Mouse (Mus musculus) kidney, postnatal 10 days (tissue): Measurements from ENCODE around the gene Rph3a.
"Not testable (repeated sequence)": the region's sequence is repeated elsewhere in the genome, so short reads cannot be mapped to it uniquely, and the experiment has no call there.

Source experiments
- DNase-seq: peaks from one replicate; pipeline ENCODE4 v3.0.0; 2021; ENCODE audit warnings: mixed read lengths

Gene Rph3a

DNA sequence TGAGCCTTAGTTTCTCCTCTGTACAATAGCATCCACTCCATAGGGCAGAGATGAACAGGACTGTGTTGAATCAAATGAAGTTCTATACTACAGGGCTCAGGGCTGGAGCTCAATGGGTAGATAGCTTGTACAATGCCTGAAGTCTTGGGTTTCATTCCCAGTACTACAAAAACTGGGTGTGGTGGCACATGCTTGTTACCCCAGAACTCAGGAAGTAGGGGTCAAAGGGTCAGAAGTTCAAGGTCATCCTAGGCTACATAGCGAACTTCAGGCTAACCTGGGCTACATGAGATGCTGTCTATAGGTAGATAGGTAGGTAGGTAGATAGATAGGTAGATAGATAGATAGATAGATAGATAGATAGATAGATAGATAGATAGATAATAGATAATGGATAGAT is 38.6 kb downstream of the Rph3a start:
- DNase-seq, result no peak

GRCm38 (mm10) chr5:120969703-120970102 is 40.2 kb downstream of the Rph3a start:
- DNase-seq, result peak; percentile 41

- DNase-seq, result no peak
These were observed 41.1 kb downstream of the Rph3a start for GRCm38 (mm10) chr5:120968799-120969198.

DNA sequence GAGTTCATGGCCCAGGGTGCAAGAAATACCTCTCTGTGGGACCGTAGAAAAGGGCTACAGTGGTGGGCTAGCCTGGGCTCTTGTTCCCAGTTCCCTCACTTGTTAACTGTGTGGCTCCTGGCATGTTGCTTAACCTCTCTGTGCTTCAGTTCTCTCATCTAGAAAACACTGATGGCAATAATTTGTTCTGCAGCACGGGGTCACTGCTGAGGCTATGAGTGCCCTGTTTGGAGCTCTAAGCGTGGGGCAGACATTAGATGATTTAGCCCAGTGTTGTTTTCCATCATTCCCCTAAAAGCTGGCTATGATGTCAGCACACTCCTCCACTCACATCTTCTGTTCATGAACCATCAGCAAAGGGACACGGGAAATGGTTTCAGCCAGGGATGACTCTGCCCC is 41.8 kb downstream of the Rph3a start:
- DNase-seq, result no peak

GRCm38 (mm10) chr5:120967355-120968133 is 42.3 kb downstream of the Rph3a start:
- DNase-seq, result no peak

DNA sequence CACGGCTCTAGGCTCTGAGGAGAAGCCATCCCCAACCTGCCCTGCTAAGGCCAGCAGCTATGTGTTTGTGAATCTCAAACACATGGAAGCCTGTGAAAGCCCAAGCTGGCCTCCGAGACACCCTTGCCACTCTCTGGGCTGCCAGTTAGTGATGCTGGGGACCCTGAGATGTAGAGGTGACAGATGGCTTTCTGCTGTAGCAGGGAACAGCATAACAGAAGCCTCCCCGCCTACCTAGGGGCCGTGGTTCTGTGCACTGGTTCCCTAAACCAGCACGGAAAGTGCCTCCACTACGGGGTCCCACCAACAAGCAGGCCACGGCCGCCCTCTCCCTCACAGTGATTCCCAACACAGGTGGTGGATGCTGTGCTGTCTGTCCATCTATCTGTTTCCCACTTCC is 43.0 kb downstream of the Rph3a start:
- DNase-seq, result no peak

DNA sequence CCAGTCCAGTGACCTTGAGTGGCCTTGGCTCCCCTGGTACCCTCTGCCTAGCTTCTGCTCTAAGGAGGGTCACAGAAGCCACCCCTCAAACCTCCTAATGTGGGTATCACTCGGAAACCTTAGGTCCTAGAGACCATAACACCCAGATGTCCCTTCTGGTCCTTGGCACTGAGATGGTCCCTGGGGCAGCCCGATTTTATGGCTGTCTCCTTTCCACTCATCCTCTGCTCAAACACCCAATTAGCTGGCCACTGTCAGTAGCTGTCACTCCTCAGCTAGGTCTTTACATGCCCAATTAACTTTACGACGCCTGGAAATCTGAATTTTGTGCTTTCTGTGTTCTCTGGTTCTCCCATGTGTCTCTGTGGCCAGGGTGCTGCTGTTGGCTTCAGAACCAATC is 43.7 kb downstream of the Rph3a start:
- no peak for DNase-seq

DNA sequence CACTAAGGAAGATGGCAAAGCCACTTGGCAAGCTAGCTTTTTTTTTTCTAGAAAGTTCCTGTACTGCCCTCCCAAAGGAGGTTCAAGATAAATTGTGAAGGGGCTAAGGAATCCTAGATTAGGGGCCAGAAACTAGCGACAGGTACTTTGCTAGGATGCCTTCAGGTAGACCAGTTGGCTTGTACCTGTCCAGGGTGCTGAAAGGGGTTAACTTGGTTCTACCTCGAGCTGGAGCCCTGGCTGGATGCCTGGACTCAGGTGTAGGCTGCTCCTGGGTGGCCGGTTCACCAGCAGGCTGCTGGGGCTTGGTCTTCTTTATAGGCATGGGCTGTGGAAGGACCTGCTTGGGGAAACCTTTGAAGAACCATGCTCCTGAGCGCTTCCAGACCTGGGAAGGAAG is 48.9 kb downstream of the Rph3a start:
- DNase-seq, result peak; percentile 38

- peak; percentile 16 for DNase-seq
These were observed 55.9 kb downstream of the Rph3a start for GRCm38 (mm10) chr5:120953974-120954373.

- no peak for DNase-seq
These were observed 57.6 kb downstream of the Rph3a start for GRCm38 (mm10) chr5:120952242-120952770.

DNA sequence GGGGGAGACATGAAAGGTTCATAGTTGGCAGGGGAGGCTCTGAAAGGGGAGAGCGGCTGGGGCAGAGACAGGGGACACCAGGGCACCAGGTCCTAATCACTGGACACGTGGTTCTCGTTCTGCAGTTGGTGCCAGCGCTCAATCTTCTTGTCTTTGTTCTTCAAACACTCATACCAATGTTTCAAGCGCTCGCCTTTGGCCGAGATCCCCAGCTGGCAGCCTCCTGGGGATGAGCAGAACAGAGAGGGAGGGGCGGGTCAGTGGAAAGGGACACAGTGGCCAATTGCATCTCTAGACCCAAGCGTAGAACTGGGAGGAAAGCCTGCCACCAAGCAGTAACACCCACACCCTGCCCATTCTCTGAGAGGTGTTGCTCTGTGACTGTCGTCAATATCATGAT is 67.8 kb downstream of the Rph3a start:
- DNase-seq, result no peak

- DNase-seq, result no peak
These were observed 71.3 kb downstream of the Rph3a start for GRCm38 (mm10) chr5:120938586-120938985.

DNA sequence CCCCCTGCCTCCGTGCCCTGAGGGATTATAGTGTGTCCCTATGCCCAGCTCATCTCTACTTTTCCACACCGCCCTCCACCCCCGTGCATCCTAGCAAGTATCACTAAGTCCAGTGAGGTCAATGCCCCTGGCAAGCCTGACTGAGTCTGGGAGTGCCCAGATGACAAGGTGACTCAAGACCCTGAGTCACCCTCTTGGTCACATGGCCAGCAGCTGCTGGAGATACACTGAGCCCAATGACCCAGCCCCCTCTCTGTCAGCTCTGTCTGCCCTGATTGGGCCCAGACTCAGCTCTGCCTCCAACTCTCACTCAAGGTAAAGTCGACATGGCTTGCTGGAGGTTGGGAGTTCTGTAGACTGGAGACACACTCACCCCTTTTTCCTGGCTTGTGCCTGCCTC is 72.1 kb downstream of the Rph3a start:
- no peak for DNase-seq

GRCm38 (mm10) chr5:120933966-120934365 is 75.9 kb downstream of the Rph3a start:
- DNase-seq, result no peak

DNA sequence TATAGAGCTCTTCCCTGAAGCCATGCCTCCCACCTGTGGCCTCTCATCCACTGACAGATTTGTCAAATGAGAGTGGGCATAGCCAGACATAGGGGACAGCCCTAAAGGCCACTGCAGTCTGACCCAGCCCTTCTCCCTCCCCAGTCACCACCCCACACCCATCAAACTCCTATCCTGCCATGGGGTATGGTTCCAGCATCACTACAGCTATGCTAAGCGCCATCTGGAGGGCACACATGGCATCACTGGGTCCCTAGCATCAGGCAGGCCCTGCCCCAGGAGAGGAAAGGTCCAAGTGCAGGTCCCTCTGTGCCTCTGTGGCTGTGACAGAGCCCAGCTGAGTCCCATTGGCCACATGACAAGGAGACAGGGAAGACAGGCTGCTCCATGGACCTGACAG is 82.9 kb downstream of the Rph3a start:
- DNase-seq, result no peak

DNA sequence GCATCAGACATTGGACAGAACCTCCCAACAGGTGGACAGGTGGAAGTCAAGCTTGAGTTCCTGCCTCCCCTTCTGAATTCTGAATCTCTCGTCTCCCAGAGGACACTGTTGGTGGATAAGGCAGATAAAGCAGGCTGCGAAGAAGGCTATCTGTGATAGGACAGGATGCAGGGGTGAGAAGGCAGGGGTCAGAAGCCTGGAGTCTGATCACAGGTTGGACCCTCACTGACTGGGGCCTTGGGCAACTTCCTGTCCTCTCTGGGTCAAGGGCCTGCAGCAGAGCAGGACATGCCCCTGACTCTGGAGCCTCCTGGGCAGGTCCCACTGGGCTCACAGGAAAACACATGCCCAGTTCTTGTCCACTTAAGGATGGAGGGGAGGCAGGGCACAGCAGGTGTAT is 83.6 kb downstream of the Rph3a start:
- not testable (repeated sequence) for DNase-seq

GRCm38 (mm10) chr5:120924520-120924919 is 85.4 kb downstream of the Rph3a start:
- DNase-seq, result not testable (repeated sequence)

GRCm38 (mm10) chr5:120923969-120924368 is 85.9 kb downstream of the Rph3a start:
- no peak for DNase-seq

DNA sequence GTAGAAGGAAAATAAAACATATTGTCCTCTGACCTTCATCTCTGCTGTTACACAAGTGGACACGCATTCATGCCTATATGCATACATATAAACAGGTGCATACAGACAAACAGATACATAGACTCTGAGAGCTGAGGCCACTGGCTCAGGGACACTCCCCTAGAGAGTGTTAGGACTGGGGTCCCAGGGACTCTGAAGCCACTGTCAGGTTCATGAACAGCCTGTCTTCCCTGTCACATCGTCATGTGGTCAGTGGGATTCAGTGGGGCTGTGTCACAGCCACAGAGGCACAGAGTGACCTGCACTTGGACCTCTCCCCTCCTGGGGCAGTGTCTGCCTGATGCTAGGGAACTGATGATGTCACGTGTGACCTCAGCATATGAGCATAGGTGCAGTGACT is 89.6 kb downstream of the Rph3a start:
- no peak for DNase-seq

DNA sequence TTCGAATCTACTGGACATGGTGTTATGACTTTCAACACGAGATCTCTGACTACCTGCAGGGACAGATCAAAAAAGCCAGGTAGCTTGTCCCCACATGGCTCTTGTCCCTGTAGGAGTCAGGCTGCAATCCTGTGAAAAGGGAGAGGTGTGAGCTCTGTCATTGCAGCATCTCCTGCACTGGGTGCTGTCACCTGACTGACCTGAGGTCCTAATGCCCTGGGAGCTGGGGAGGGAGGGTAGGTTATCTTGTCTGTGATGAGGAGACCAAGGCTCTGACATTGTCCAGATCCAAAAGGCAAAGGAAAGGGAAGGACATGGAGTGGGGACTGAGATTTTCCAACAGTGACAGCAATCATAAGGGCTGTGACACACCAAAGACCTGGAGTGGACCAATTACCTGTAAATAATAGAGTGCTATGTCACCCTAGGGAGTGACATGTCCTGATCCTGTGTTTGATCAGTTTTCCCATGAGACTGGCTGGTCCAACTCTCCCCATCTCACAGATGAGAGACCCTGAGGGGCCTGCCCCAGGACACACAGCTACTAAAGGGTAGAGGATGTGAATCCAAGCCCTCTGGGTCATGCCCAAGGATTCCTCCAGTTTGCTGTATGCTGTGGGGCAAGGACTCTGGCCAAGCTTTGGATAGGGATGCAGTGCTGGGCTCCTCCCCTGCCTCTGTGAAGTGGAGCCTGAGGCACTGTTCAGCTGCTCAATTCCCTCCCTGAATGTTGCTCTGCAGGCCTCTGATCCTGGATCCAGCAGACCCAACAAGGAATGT is 90.5 kb downstream of the Rph3a start:
- not testable (repeated sequence) for DNase-seq

GRCm38 (mm10) chr5:120914204-120914603 is 95.7 kb downstream of the Rph3a start, which contains the start of gene Oas1d:
Gene Oas1d (plus strand): TSS chr5:120914536.
- DNase-seq, result not testable (repeated sequence)

- DNase-seq, result no peak
These were observed 101.5 kb downstream of the Rph3a start for GRCm38 (mm10) chr5:120908196-120908920.
